ENCODE assay signal across 8 mouse cellular contexts in genomic region chr17:29330671-29331410, GRCm38 (mm10). TPM values are rescaled to one million over a fixed set of nuclear protein-coding genes. Genes with fewer than 3 reads are reported as not detected.
DNase-seq lines count a peak whose midpoint lies in the region; ATAC-seq and TF ChIP-seq lines count a peak whose summit lies in the region.

No protein-coding gene starts in this region.

- peak; percentile 37 for DNase-seq in liver, adult 2 months (ENCODE audit: extremely low read depth, low read depth, low spot score)
- peak; percentile 87 for DNase-seq in cerebellum, adult 9-10 months
- DNase-seq in gastrocnemius, postnatal 25 days, result peak; percentile 59
- DNase-seq in midbrain, embryonic 10.5 days (ENCODE audit: low spot score), result no peak
- DNase-seq in spleen, adult 12 weeks (ENCODE audit: low spot score), result no peak
- DNase-seq in right cerebral cortex, adult 2 months (ENCODE audit: low spot score in 2 of 2), result no peak
- no peak for DNase-seq in left cerebral cortex, postnatal 25 days (ENCODE audit: low spot score in 2 of 2)

- H3K79me2 ChIP-seq in liver, adult 2 months (ENCODE audit: control insufficient read depth, insufficient read depth, low read length), result no peaks in the 10 kb centered on the region

- no peak overlapping the region for H3K9ac ChIP-seq in liver, adult 2 months (ENCODE audit: low read depth, low read length)
- H3K9ac ChIP-seq in liver, embryonic 12.5 days, result no peak overlapping the region

- no peak for TF ChIP-seq CTCF in liver, adult 2 months (IDR thresholded peaks at IDR 0.05; ENCODE audit: low read depth, low read length)

- intact Hi-C loops in left cerebral cortex, postnatal 25 days (cut with DNase I), result no loop called here

- WGBS in liver, adult 2 months, result 35% methylated on average over 5 of the region's 5 CpGs
- 44% methylated on average over 5 of the region's 5 CpGs for WGBS in liver, embryonic 12.5 days (ENCODE audit: insufficient replicate concordance)
- WGBS in midbrain, embryonic 10.5 days, result 24% methylated on average over 5 of the region's 5 CpGs

- no peaks in the 10 kb centered on the region for H3K4me1 ChIP-seq in liver, adult 2 months (ENCODE audit: control insufficient read depth, insufficient read depth, low read length)
- peaks cover 18% of the 10 kb centered on the region; the same call in 1 of the 2 replicates for H3K4me1 ChIP-seq in liver, embryonic 12.5 days
- H3K4me1 ChIP-seq in midbrain, embryonic 10.5 days, result peaks cover 48% of the 10 kb centered on the region

- H3K9me3 ChIP-seq in liver, embryonic 12.5 days (replicated peaks), result no peaks in the 10 kb centered on the region
- H3K9me3 ChIP-seq in midbrain, embryonic 10.5 days (replicated peaks), result no peaks in the 10 kb centered on the region

- TF ChIP-seq POLR2A in liver, adult 2 months (IDR thresholded peaks at IDR 0.05; ENCODE audit: extremely low read depth, insufficient read depth, low read length), result no peak

- H3K27me3 ChIP-seq in liver, adult 2 months (ENCODE audit: control insufficient read depth, insufficient read depth, low read length), result no peaks in the 10 kb centered on the region
- H3K27me3 ChIP-seq in liver, embryonic 12.5 days (replicated peaks), result peaks cover 22% of the 10 kb centered on the region
- peaks cover 28% of the 10 kb centered on the region for H3K27me3 ChIP-seq in midbrain, embryonic 10.5 days (ENCODE audit: low read depth, poor library complexity, severe bottlenecking)

- 0 out of 2 replicates have a peak, but pooled peaks cover 2% of the 10 kb centered on the region for H3K36me3 ChIP-seq in liver, adult 2 months (ENCODE audit: control insufficient read depth, insufficient read depth, low read length)
- H3K36me3 ChIP-seq in liver, embryonic 12.5 days, result peaks cover 48% of the 10 kb centered on the region
- H3K36me3 ChIP-seq in midbrain, embryonic 10.5 days, result peaks cover 56% of the 10 kb centered on the region

- H3K4me2 ChIP-seq in liver, embryonic 12.5 days, result no peak overlapping the region

- ATAC-seq in liver, embryonic 12.5 days, result no peak

- no peak overlapping the region for H3K27ac ChIP-seq in liver, adult 2 months (replicated peaks; ENCODE audit: insufficient read depth, low read depth, low read length)
- H3K27ac ChIP-seq in liver, embryonic 12.5 days, result no peak overlapping the region
- H3K27ac ChIP-seq in midbrain, embryonic 10.5 days (replicated peaks), result peak overlapping the region; percentile 13; the same call in 1 of the 2 replicates

- no peak overlapping the region for H3K4me3 ChIP-seq in liver, adult 2 months (ENCODE audit: insufficient read depth, low read depth, low read length)
- H3K4me3 ChIP-seq in liver, embryonic 12.5 days, result no peak overlapping the region
- no peak overlapping the region for H3K4me3 ChIP-seq in midbrain, embryonic 10.5 days

RNA-seq across cellular contexts. Expression of gene Pi16, which starts 13.4 kb away (rescaled TPM):
- 0.13 and 0.28 TPM in 2 replicates for total RNA-seq in liver, adult 2 months (2014; rRNA removed)
- 0.07 and 0.10 TPM in 2 replicates for polyA plus RNA-seq in liver, adult 2 months (2012; rRNA removed)
- polyA plus RNA-seq in liver, embryonic 12.5 days (2016; fragmentation: Nextera tagmentation; extraction: Ambion mirVana), result 0.37 and 0.59 TPM in 2 replicates
- 10 to 100 TPM; 27.9 to 47.2 TPM for total RNA-seq in gastrocnemius, postnatal 25 days (2021)
- polyA plus RNA-seq in midbrain, embryonic 10.5 days (2016; fragmentation: Nextera tagmentation; extraction: Ambion mirVana), result 0.75 and 0.82 TPM in 2 replicates
- total RNA-seq in left cerebral cortex, postnatal 25 days (2021), result 1 to 10 TPM; 1.1 to 1.5 TPM

RNA-seq across cellular contexts. Expression of gene Mtch1, which starts 16.9 kb away (rescaled TPM):
- total RNA-seq in liver, adult 2 months (2014; rRNA removed), result 82.7 and 93.8 TPM in 2 replicates
- polyA plus RNA-seq in liver, adult 2 months (2012; rRNA removed), result 136 and 143 TPM in 2 replicates
- polyA plus RNA-seq in liver, embryonic 12.5 days (2016; fragmentation: Nextera tagmentation; extraction: Ambion mirVana), result 107 and 109 TPM in 2 replicates
- 100 to 1,000 TPM; 104 to 106 TPM for total RNA-seq in gastrocnemius, postnatal 25 days (2021)
- 277 and 318 TPM in 2 replicates for polyA plus RNA-seq in midbrain, embryonic 10.5 days (2016; fragmentation: Nextera tagmentation; extraction: Ambion mirVana)
- 100 to 1,000 TPM; 553 to 573 TPM for total RNA-seq in left cerebral cortex, postnatal 25 days (2021)

RNA-seq across cellular contexts. Expression of gene Fgd2, which starts 29.9 kb away (rescaled TPM):
- total RNA-seq in liver, adult 2 months (2014; rRNA removed), result 7.6 and 8.9 TPM in 2 replicates
- 4.0 and 8.8 TPM in 2 replicates for polyA plus RNA-seq in liver, adult 2 months (2012; rRNA removed)
- polyA plus RNA-seq in liver, embryonic 12.5 days (2016; fragmentation: Nextera tagmentation; extraction: Ambion mirVana), result 5.1 and 5.9 TPM in 2 replicates
- 1 to 10 TPM; 1.2 to 1.6 TPM for total RNA-seq in gastrocnemius, postnatal 25 days (2021)
- polyA plus RNA-seq in midbrain, embryonic 10.5 days (2016; fragmentation: Nextera tagmentation; extraction: Ambion mirVana), result 3.8 and 4.1 TPM in 2 replicates
- total RNA-seq in left cerebral cortex, postnatal 25 days (2021), result 1 to 10 TPM; 5.2 to 6.8 TPM

Comparison
In these comparisons a context has a peak if more than half of its experiments do, and no peak if none do; other contexts are left out.
1. DNase-seq: peak in liver, adult 2 months (single experiment), cerebellum, adult 9-10 months (single experiment) and gastrocnemius, postnatal 25 days (single experiment); none in midbrain, embryonic 10.5 days (single experiment), spleen, adult 12 weeks (single experiment), right cerebral cortex, adult 2 months (0 of 2) and left cerebral cortex, postnatal 25 days (0 of 2).
2. RNA of gene Pi16, which starts 13.4 kb away (total RNA-seq): 27.9 to 47.2 TPM in gastrocnemius, postnatal 25 days; 1.1 to 1.5 TPM in left cerebral cortex, postnatal 25 days and 0.13 to 0.28 TPM in liver, adult 2 months; every median in the first group is over 10 times any median in the second.